Mouse (Mus musculus) left cerebral cortex, postnatal 36 days (tissue): ENCODE measurements around the gene Atxn7l1. TPM values are rescaled to one million over a fixed set of nuclear protein-coding genes. Genes with fewer than 3 reads are reported as not detected.

Source experiments
- DNase-seq, 2 experiments: peaks; one replicate each; pipeline ENCODE4 v3.0.0; 2021 to 2022; ENCODE audit warnings: low spot score in 2 of 2, mixed read lengths in 1 of 2
- intact Hi-C: fragments of 180-260 bp; cut with DNase I; formaldehyde crosslinking; loops from one replicate; pipeline ENCODE4 v1.15.1; 2025
- total RNA-seq, 2 experiments: library from RNA; stranded (reverse); gene quantifications; 2 replicates each; pipeline ENCODE4 v1.2.3; 2021

Gene Atxn7l1
- total RNA-seq, 2 experiments from 2014 or later = 49.8 to 67.5 TPM

- intact Hi-C loops = loop anchor here (10.0 kb wide), 1 partner anchor 422 kb away; no protein-coding TSS in a partner anchor
- DNase-seq = no peak
Measured at GRCm38 (mm10) chr12:33336561-33337125, 189.2 kb downstream of the Atxn7l1 start.

- intact Hi-C loops = loop anchor here (10.0 kb wide), 1 partner anchor 422 kb away; no protein-coding TSS in a partner anchor
- no peak for DNase-seq
Measured at GRCm38 (mm10) chr12:33337289-33337688, 189.8 kb downstream of the Atxn7l1 start.

- DNase-seq = no peak
- intact Hi-C loops = loop anchor here (10.0 kb wide), 1 partner anchor 423 kb away; no protein-coding TSS in a partner anchor
Measured at GRCm38 (mm10) chr12:33338170-33338569, 190.7 kb downstream of the Atxn7l1 start.

- intact Hi-C loops = loop anchor here (10.0 kb wide), 1 partner anchor 425 kb away; no protein-coding TSS in a partner anchor
- no peak for DNase-seq
Measured at GRCm38 (mm10) chr12:33339822-33340221, 192.3 kb downstream of the Atxn7l1 start.

- no peak for DNase-seq
- intact Hi-C loops = no loop called here
Measured at GRCm38 (mm10) chr12:33340698-33341097, 193.2 kb downstream of the Atxn7l1 start.

GRCm38 (mm10) chr12:33341351-33341892 is 193.9 kb downstream of the Atxn7l1 start:
- no peak for DNase-seq
- intact Hi-C loops = no loop called here

GRCm38 (mm10) chr12:33344970-33345772 is 197.7 kb downstream of the Atxn7l1 start:
- intact Hi-C loops = no loop called here
- DNase-seq = peak; percentile 55 to 59

- DNase-seq = no peak
- intact Hi-C loops = no loop called here
Measured at GRCm38 (mm10) chr12:33345773-33346435, 198.4 kb downstream of the Atxn7l1 start.

- intact Hi-C loops = no loop called here
- no peak for DNase-seq
Measured at GRCm38 (mm10) chr12:33352671-33353070, 205.2 kb downstream of the Atxn7l1 start.

GRCm38 (mm10) chr12:33358345-33358744 is 210.9 kb downstream of the Atxn7l1 start:
- DNase-seq = no peak
- intact Hi-C loops = no loop called here

GRCm38 (mm10) chr12:33359209-33359608 is 211.7 kb downstream of the Atxn7l1 start:
- intact Hi-C loops = no loop called here
- no peak for DNase-seq

- intact Hi-C loops = no loop called here
- no peak for DNase-seq
Measured at GRCm38 (mm10) chr12:33359878-33360482, 212.5 kb downstream of the Atxn7l1 start.

- peak; percentile 76 to 82 for DNase-seq
- intact Hi-C loops = no loop called here
Measured at GRCm38 (mm10) chr12:33360729-33361128, 213.2 kb downstream of the Atxn7l1 start.

GRCm38 (mm10) chr12:33364511-33364910 is 217.0 kb downstream of the Atxn7l1 start:
- intact Hi-C loops = no loop called here
- DNase-seq = no peak

- DNase-seq = no peak
- intact Hi-C loops = no loop called here
Measured at GRCm38 (mm10) chr12:33365133-33365532, 217.6 kb downstream of the Atxn7l1 start.

- intact Hi-C loops = no loop called here
- DNase-seq = no peak
Measured at GRCm38 (mm10) chr12:33369555-33369954, 222.1 kb downstream of the Atxn7l1 start.

GRCm38 (mm10) chr12:33379624-33380445 is 232.3 kb downstream of the Atxn7l1 start:
- DNase-seq = peak; percentile 60 to 74
- intact Hi-C loops = loop anchor here (2.0 kb wide), 1 partner anchor 353 kb away; no protein-coding TSS in a partner anchor

GRCm38 (mm10) chr12:33388842-33389241 is 241.3 kb downstream of the Atxn7l1 start:
- DNase-seq = peak; percentile 70 to 77
- intact Hi-C loops = loop anchor here (5.0 kb wide), 1 partner anchor 1803 kb away; no protein-coding TSS in a partner anchor
